Mouse (Mus musculus) forebrain, embryonic 15.5 days (tissue): ENCODE data around the gene Inhbb. TPM values are rescaled to one million over a fixed set of nuclear protein-coding genes. Genes with fewer than 3 reads are reported as not detected.

Experiments
- ATAC-seq: fragments of 200-750 bp; cut with Nextera tagmentation; replicated peaks from 2 replicates; pipeline ENCODE4 v1.8.0; 2017; ENCODE audit warnings: mild to moderate bottlenecking, moderate TSS enrichment, moderate library complexity
- H3K27ac ChIP-seq: fragments of 300-500 bp; sonication (generic); replicated peaks from 2 replicates; pipeline ENCODE4 v1.5.1; 2015; ENCODE audit warnings: mild to moderate bottlenecking, inconsistent platforms
- H3K27me3 ChIP-seq: fragments of 300-500 bp; sonication (generic); 2 replicates; pipeline ENCODE4 v1.6.1; 2015; ENCODE audit warnings: inconsistent platforms
- H3K36me3 ChIP-seq: fragments of 300-500 bp; sonication (generic); 2 replicates; pipeline ENCODE4 v1.6.1; 2015; ENCODE audit warnings: mild to moderate bottlenecking, inconsistent platforms
- H3K4me1 ChIP-seq: fragments of 300-500 bp; sonication (generic); 2 replicates; pipeline ENCODE4 v1.6.1; 2015; ENCODE audit warnings: inconsistent platforms
- H3K4me2 ChIP-seq: fragments of 300-500 bp; sonication (generic); replicated peaks from 2 replicates; pipeline ENCODE4 v1.6.1; 2015; ENCODE audit warnings: mild to moderate bottlenecking, inconsistent platforms
- H3K4me3 ChIP-seq: fragments of 300-500 bp; sonication (generic); 2 replicates; pipeline ENCODE4 v1.5.1; 2015; ENCODE audit warnings: mild to moderate bottlenecking, inconsistent platforms
- H3K9ac ChIP-seq: fragments of 300-500 bp; sonication (generic); replicated peaks from 2 replicates; pipeline ENCODE4 v1.6.1; 2015; ENCODE audit warnings: mild to moderate bottlenecking, inconsistent platforms
- H3K9me3 ChIP-seq: fragments of 300-500 bp; sonication (generic); 2 replicates; pipeline ENCODE4 v1.6.1; 2016; ENCODE audit warnings: inconsistent platforms
- WGBS: fragments of 180-500 bp; shearing (Covaris S2); methylation state at CpG from one replicate; pipeline ENCODE4 v1.1.7; 2015; ENCODE audit warnings: mixed read lengths; 5-methylcytosine and 5-hydroxymethylcytosine counted together
- polyA plus RNA-seq: library from polyadenylated mRNA; unstranded; fragments of >200 nt; fragmentation: Nextera tagmentation; extraction: Ambion mirVana; gene quantifications from 2 replicates; pipeline ENCODE4 v1.2.1, GENCODE M21; 2015

The Inhbb gene
- polyA plus RNA-seq, 1 experiment from 2014 or later: 6.6 TPM

- 80% methylated on average over 2 of the region's 2 CpGs for WGBS
- Histone ChIP-seq H3K4me1 (no peaks in the 10 kb centered on the region), H3K4me2 (no peak overlapping the region)
Observed at GRCm38 (mm10) chr1:119398640-119399039, 23.4 kb downstream of the Inhbb start.

GRCm38 (mm10) chr1:119397839-119398238 lies 24.2 kb downstream of the Inhbb start:
- no peaks in the 10 kb centered on the region for H3K9me3 ChIP-seq
- no peaks in the 10 kb centered on the region for H3K36me3 ChIP-seq
- no peak for ATAC-seq
- no peak overlapping the region for H3K4me2 ChIP-seq
- WGBS: 86% methylated on average over 7 of the region's 7 CpGs
- no peaks in the 10 kb centered on the region for H3K4me1 ChIP-seq
- no peaks in the 10 kb centered on the region for H3K27me3 ChIP-seq
- no peak overlapping the region for H3K4me3 ChIP-seq
- H3K9ac ChIP-seq: no peak overlapping the region
- H3K27ac ChIP-seq: no peak overlapping the region

More at GRCm38 (mm10) chr1:119398640-119399039, 23.4 kb downstream of the Inhbb start:
- H3K4me3 ChIP-seq: no peak overlapping the region
- ATAC-seq: no peak
- H3K27me3 ChIP-seq: no peaks in the 10 kb centered on the region
- H3K36me3 ChIP-seq: no peaks in the 10 kb centered on the region
- H3K27ac ChIP-seq: no peak overlapping the region
- H3K9ac ChIP-seq: no peak overlapping the region
- H3K9me3 ChIP-seq: no peaks in the 10 kb centered on the region

GRCm38 (mm10) chr1:119391311-119391710 lies 30.7 kb downstream of the Inhbb start:
- H3K36me3 ChIP-seq: no peaks in the 10 kb centered on the region
- H3K27ac ChIP-seq: 0 out of 2 replicates have a peak overlapping the region, but pooled peaks have one; percentile 44
- no peaks in the 10 kb centered on the region for H3K9me3 ChIP-seq
- no peaks in the 10 kb centered on the region for H3K27me3 ChIP-seq
- no peak for ATAC-seq
- 28% methylated on average over 3 of the region's 3 CpGs for WGBS
- H3K9ac ChIP-seq: no peak overlapping the region
- H3K4me1 ChIP-seq: peaks cover 33% of the 10 kb centered on the region
- no peak overlapping the region for H3K4me2 ChIP-seq
- no peak overlapping the region for H3K4me3 ChIP-seq

GRCm38 (mm10) chr1:119390676-119391075 lies 31.4 kb downstream of the Inhbb start:
- 41% methylated on average over 4 of the region's 4 CpGs for WGBS
- Histone ChIP-seq H3K36me3 (no peaks in the 10 kb centered on the region), H3K4me2 (no peak overlapping the region), H3K27me3 (no peaks in the 10 kb centered on the region), H3K27ac (peak overlapping the region; percentile 44), H3K9ac (no peak overlapping the region), H3K4me1 (peaks cover 33% of the 10 kb centered on the region), H3K4me3 (no peak overlapping the region), H3K9me3 (no peaks in the 10 kb centered on the region)
- ATAC-seq: no peak

GRCm38 (mm10) chr1:119389771-119390500 lies 32.1 kb downstream of the Inhbb start:
- Histone ChIP-seq H3K9ac (no peak overlapping the region), H3K36me3 (no peaks in the 10 kb centered on the region), H3K9me3 (no peaks in the 10 kb centered on the region), H3K4me3 (no peak overlapping the region), H3K4me2 (no peak overlapping the region), H3K4me1 (peaks cover 33% of the 10 kb centered on the region), H3K27ac (peak overlapping the region; percentile 71), H3K27me3 (no peaks in the 10 kb centered on the region)
- 24% methylated on average over 7 of the region's 7 CpGs for WGBS
- ATAC-seq: no peak

GRCm38 (mm10) chr1:119388664-119389396 lies 33.2 kb downstream of the Inhbb start:
- Histone ChIP-seq H3K9me3 (no peaks in the 10 kb centered on the region), H3K27ac (peak overlapping the region; percentile 71), H3K9ac (peak overlapping the region; percentile 34), H3K36me3 (no peaks in the 10 kb centered on the region), H3K4me2 (peak overlapping the region; percentile 42), H3K4me1 (peaks cover 39% of the 10 kb centered on the region), H3K4me3 (peak overlapping the region; percentile 13; the same call in 1 of the 2 replicates), H3K27me3 (no peaks in the 10 kb centered on the region)
- WGBS: 1% methylated on average over 19 of the region's 19 CpGs
- peak; percentile 89 for ATAC-seq

GRCm38 (mm10) chr1:119386306-119386705 lies 35.7 kb downstream of the Inhbb start:
- Histone ChIP-seq H3K9me3 (no peaks in the 10 kb centered on the region), H3K9ac (no peak overlapping the region), H3K36me3 (no peaks in the 10 kb centered on the region), H3K27ac (no peak overlapping the region), H3K4me2 (no peak overlapping the region), H3K4me1 (peaks cover 35% of the 10 kb centered on the region), H3K4me3 (no peak overlapping the region), H3K27me3 (no peaks in the 10 kb centered on the region)
- ATAC-seq: no peak
- 83% methylated on average over 3 of the region's 3 CpGs for WGBS

GRCm38 (mm10) chr1:119383916-119384315 lies 38.1 kb downstream of the Inhbb start:
- 36% methylated on average over 10 of the region's 10 CpGs for WGBS
- Histone ChIP-seq H3K4me2 (no peak overlapping the region), H3K9me3 (no peaks in the 10 kb centered on the region), H3K4me3 (no peak overlapping the region), H3K4me1 (peaks cover 11% of the 10 kb centered on the region), H3K36me3 (no peaks in the 10 kb centered on the region), H3K27ac (peak overlapping the region; percentile 59), H3K9ac (no peak overlapping the region), H3K27me3 (no peaks in the 10 kb centered on the region)
- peak; percentile 42 for ATAC-seq

GRCm38 (mm10) chr1:119380609-119381008 lies 41.4 kb downstream of the Inhbb start:
- Histone ChIP-seq H3K27ac (no peak overlapping the region), H3K36me3 (no peaks in the 10 kb centered on the region), H3K4me1 (peaks cover 6% of the 10 kb centered on the region), H3K4me2 (no peak overlapping the region), H3K27me3 (no peaks in the 10 kb centered on the region), H3K9me3 (no peaks in the 10 kb centered on the region), H3K9ac (no peak overlapping the region), H3K4me3 (no peak overlapping the region)
- no peak for ATAC-seq
- 64% methylated on average over 4 of the region's 4 CpGs for WGBS

GRCm38 (mm10) chr1:119375376-119375775 lies 46.7 kb downstream of the Inhbb start:
- no peak overlapping the region for H3K9ac ChIP-seq
- no peaks in the 10 kb centered on the region for H3K4me1 ChIP-seq
- no peak overlapping the region for H3K27ac ChIP-seq
- no peaks in the 10 kb centered on the region for H3K27me3 ChIP-seq
- H3K9me3 ChIP-seq: no peaks in the 10 kb centered on the region
- no peaks in the 10 kb centered on the region for H3K36me3 ChIP-seq
- no peak overlapping the region for H3K4me3 ChIP-seq
- no peak for ATAC-seq
- WGBS: 74% methylated on average over 5 of the region's 5 CpGs
- H3K4me2 ChIP-seq: no peak overlapping the region

- no peak for ATAC-seq
- H3K4me1 ChIP-seq: no peaks in the 10 kb centered on the region
- no peak overlapping the region for H3K4me2 ChIP-seq
- no peaks in the 10 kb centered on the region for H3K9me3 ChIP-seq
- no peaks in the 10 kb centered on the region for H3K27me3 ChIP-seq
- no peak overlapping the region for H3K4me3 ChIP-seq
- no peak overlapping the region for H3K9ac ChIP-seq
- H3K27ac ChIP-seq: no peak overlapping the region
- 78% methylated on average over 12 of the region's 12 CpGs for WGBS
- H3K36me3 ChIP-seq: no peaks in the 10 kb centered on the region
Observed at GRCm38 (mm10) chr1:119367546-119367945, 54.5 kb downstream of the Inhbb start.

GRCm38 (mm10) chr1:119366315-119366714 lies 55.7 kb downstream of the Inhbb start:
- no peaks in the 10 kb centered on the region for H3K36me3 ChIP-seq
- H3K9me3 ChIP-seq: no peaks in the 10 kb centered on the region
- H3K4me1 ChIP-seq: no peaks in the 10 kb centered on the region
- 69% methylated on average over 6 of the region's 6 CpGs for WGBS
- no peak overlapping the region for H3K4me3 ChIP-seq
- no peak overlapping the region for H3K27ac ChIP-seq
- no peaks in the 10 kb centered on the region for H3K27me3 ChIP-seq
- no peak overlapping the region for H3K4me2 ChIP-seq
- no peak for ATAC-seq
- H3K9ac ChIP-seq: no peak overlapping the region
